Mouse (Mus musculus) yolk sac, embryonic 10.5 days (tissue): Measurements from ENCODE around the gene Cutc.

Source experiments
- DNase-seq: peaks from one replicate; pipeline ENCODE4 v3.0.0-alpha.2; 2017; ENCODE audit warnings: low spot score

The Cutc gene

GRCm38 (mm10) chr19:43795511-43795910, 42.7 kb downstream of the Cutc start:
- DNase-seq, result no peak

- no peak for DNase-seq
Measured at GRCm38 (mm10) chr19:43797216-43797615, 44.4 kb downstream of the Cutc start.

- DNase-seq, result no peak
Measured at GRCm38 (mm10) chr19:43801427-43802051, 48.7 kb downstream of the Cutc start.

- no peak for DNase-seq
Measured at GRCm38 (mm10) chr19:43803866-43804265, 51.1 kb downstream of the Cutc start.

GRCm38 (mm10) chr19:43809331-43809730, 56.5 kb downstream of the Cutc start:
- DNase-seq, result no peak

DNA sequence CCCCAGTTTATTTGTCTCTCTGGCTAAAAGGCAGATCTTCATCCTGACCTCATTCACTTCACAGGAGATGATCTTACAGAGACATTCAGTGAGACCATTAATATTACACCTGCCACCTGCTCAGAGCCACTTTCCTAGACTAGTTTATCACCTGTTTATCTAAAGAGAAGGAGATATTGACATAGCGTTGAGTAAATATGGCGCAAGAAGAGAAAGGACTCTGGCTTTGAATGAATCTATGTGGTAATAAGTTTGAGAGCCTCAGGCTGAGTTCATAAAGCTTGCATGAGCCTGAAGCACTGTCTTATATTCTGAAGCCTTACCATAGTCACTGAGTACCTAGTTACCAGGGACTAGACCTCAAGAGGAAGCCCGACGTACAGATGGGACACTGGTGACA, 58.6 kb downstream of the Cutc start:
- DNase-seq, result no peak

DNA sequence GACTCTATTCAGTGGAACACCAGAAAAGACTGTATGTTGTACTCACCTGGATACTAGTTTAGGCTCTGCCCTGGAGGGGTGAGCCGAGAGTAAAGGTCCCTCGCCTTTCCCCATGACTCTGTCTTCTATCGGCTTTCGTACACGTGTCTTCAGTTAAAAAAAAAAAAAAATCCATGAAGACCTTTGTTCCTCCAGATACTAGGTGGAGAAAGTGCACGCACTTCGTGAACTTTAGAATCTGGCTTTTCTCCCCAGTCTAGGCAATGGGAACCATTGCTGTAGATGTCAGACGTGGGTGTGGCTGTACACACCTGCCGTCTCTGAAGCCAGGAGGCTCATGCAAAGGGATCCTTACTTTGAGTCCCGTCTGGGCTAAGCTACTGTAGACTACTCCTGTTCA, 60.5 kb downstream of the Cutc start:
- peak; percentile 47 for DNase-seq

GRCm38 (mm10) chr19:43815661-43816414, 63.0 kb downstream of the Cutc start:
- DNase-seq, result no peak
